7 mouse cellular contexts compared by ENCODE assay signal in the genomic region with DNA sequence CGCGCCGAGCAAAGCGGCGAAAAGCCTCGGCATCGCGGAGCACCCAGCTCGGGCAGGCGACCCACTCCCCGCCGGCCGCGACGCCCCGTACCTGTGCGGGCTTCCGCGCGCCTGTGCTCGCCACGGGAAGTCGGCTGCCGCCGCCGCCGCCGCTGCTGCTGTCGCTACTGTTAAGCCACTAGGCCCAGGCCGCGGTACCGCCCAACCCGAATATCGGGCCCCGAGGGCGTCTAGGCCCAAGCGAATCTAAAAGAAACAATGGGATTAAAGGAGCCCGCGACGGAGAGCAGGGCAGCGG. TPM values are rescaled to one million over a fixed set of nuclear protein-coding genes. Genes with fewer than 3 reads are reported as not detected.
A peak's percentile ranks its signal among the peaks of the same experiment; 100 is the strongest.
DNase-seq lines count a peak whose midpoint lies in the region; ATAC-seq lines count a peak whose summit lies in the region.

No protein-coding gene starts in this region.

- H3K4me2 ChIP-seq in neural tube, embryonic 11.5 days (ENCODE audit: low read depth), result no peak overlapping the region; the same call in 1 of the 2 replicates
- H3K4me2 ChIP-seq in forebrain, embryonic 11.5 days (ENCODE audit: low read depth, low read length, severe bottlenecking), result peak overlapping the region; percentile 8; the same call in 1 of the 2 replicates
- no peak overlapping the region for H3K4me2 ChIP-seq in limb, embryonic 15.5 days
- no peak overlapping the region for H3K4me2 ChIP-seq in stomach, embryonic 15.5 days

- H3K27ac ChIP-seq in neural tube, embryonic 11.5 days (ENCODE audit: low read depth, low read length), result peak overlapping the region; percentile 85
- peak overlapping the region; percentile 92 for H3K27ac ChIP-seq in forebrain, embryonic 11.5 days (ENCODE audit: low read depth, low read length)
- peak overlapping the region; percentile 95 for H3K27ac ChIP-seq in limb, embryonic 15.5 days
- peak overlapping the region; percentile 90 for H3K27ac ChIP-seq in stomach, embryonic 15.5 days

- peaks cover 11% of the 10 kb centered on the region; the same call in 1 of the 2 replicates for H3K4me1 ChIP-seq in neural tube, embryonic 11.5 days (ENCODE audit: control insufficient read depth, insufficient read depth, low read length)
- 0 out of 2 replicates have a peak, but pooled peaks cover 11% of the 10 kb centered on the region for H3K4me1 ChIP-seq in forebrain, embryonic 11.5 days (replicated peaks; ENCODE audit: control insufficient read depth, insufficient read depth, low read length)
- H3K4me1 ChIP-seq in limb, embryonic 15.5 days, result peaks cover 14% of the 10 kb centered on the region
- peaks cover 22% of the 10 kb centered on the region for H3K4me1 ChIP-seq in stomach, embryonic 15.5 days

- H3K27me3 ChIP-seq in neural tube, embryonic 11.5 days (ENCODE audit: control insufficient read depth, insufficient read depth, low read length), result no peaks in the 10 kb centered on the region
- no peaks in the 10 kb centered on the region for H3K27me3 ChIP-seq in forebrain, embryonic 11.5 days (ENCODE audit: control insufficient read depth, insufficient read depth, low read length)
- no peaks in the 10 kb centered on the region for H3K27me3 ChIP-seq in limb, embryonic 15.5 days
- no peaks in the 10 kb centered on the region for H3K27me3 ChIP-seq in stomach, embryonic 15.5 days (replicated peaks)

- peak; percentile 32 for ATAC-seq in neural tube, embryonic 11.5 days (ENCODE audit: insufficient read depth, low FRiP score, low TSS enrichment)
- ATAC-seq in forebrain, embryonic 11.5 days (replicated peaks; ENCODE audit: low FRiP score), result no peak; the same call in 1 of the 2 replicates
- no peak for ATAC-seq in limb, embryonic 15.5 days (ENCODE audit: insufficient number of reproducible peaks, low FRiP score, low TSS enrichment, low read depth)
- ATAC-seq in stomach, embryonic 15.5 days (ENCODE audit: insufficient read depth, low FRiP score, low read depth), result peak; percentile 24

- H3K4me3 ChIP-seq in neural tube, embryonic 11.5 days (ENCODE audit: low read depth, low read length), result peak overlapping the region; percentile 88
- H3K4me3 ChIP-seq in forebrain, embryonic 11.5 days (ENCODE audit: low read depth, low read length), result peak overlapping the region; percentile 100
- H3K4me3 ChIP-seq in limb, embryonic 15.5 days, result peak overlapping the region; percentile 94
- H3K4me3 ChIP-seq in stomach, embryonic 15.5 days (replicated peaks), result peak overlapping the region; percentile 78

- no peak for DNase-seq in neural tube, embryonic 11.5 days (ENCODE audit: low spot score)
- no peak for DNase-seq in neural tube, embryonic 10.5 days (ENCODE audit: extremely low spot score, low spot score)
- DNase-seq in forebrain, embryonic 11.5 days (ENCODE audit: low spot score), result no peak
- no peak for DNase-seq in adrenal gland, postnatal 36 days
- DNase-seq in spleen, adult 12 weeks (ENCODE audit: low spot score), result no peak

- WGBS in neural tube, embryonic 11.5 days, result under 1% methylated on average over 41 of the region's 41 CpGs
- under 1% methylated on average over 41 of the region's 41 CpGs for WGBS in forebrain, embryonic 11.5 days
- WGBS in limb, embryonic 15.5 days, result 0% methylated on average over 34 of the region's 41 CpGs
- 0% methylated on average over 26 of the region's 41 CpGs for WGBS in stomach, embryonic 15.5 days

- H3K9ac ChIP-seq in neural tube, embryonic 11.5 days (ENCODE audit: low read length), result peak overlapping the region; percentile 100
- peak overlapping the region; percentile 100 for H3K9ac ChIP-seq in forebrain, embryonic 11.5 days (ENCODE audit: low read length)
- H3K9ac ChIP-seq in limb, embryonic 15.5 days, result peak overlapping the region; percentile 100
- peak overlapping the region; percentile 99 for H3K9ac ChIP-seq in stomach, embryonic 15.5 days

- H3K36me3 ChIP-seq in neural tube, embryonic 11.5 days (ENCODE audit: control insufficient read depth, insufficient read depth, low read length), result peaks cover 4% of the 10 kb centered on the region
- peaks cover 2% of the 10 kb centered on the region; the same call in 1 of the 2 replicates for H3K36me3 ChIP-seq in forebrain, embryonic 11.5 days (ENCODE audit: control insufficient read depth, insufficient read depth, low read length)
- H3K36me3 ChIP-seq in limb, embryonic 15.5 days, result peaks cover 5% of the 10 kb centered on the region; the same call in 1 of the 2 replicates
- peaks cover 5% of the 10 kb centered on the region; the same call in 1 of the 2 replicates for H3K36me3 ChIP-seq in stomach, embryonic 15.5 days

- H3K9me3 ChIP-seq in neural tube, embryonic 11.5 days (ENCODE audit: control insufficient read depth, low read length), result no peaks in the 10 kb centered on the region
- H3K9me3 ChIP-seq in forebrain, embryonic 11.5 days (ENCODE audit: control insufficient read depth, low read length), result no peaks in the 10 kb centered on the region
- no peaks in the 10 kb centered on the region for H3K9me3 ChIP-seq in limb, embryonic 15.5 days
- no peaks in the 10 kb centered on the region for H3K9me3 ChIP-seq in stomach, embryonic 15.5 days

RNA-seq across cellular contexts. Expression of a gene that starts 0.3 kb away (rescaled TPM):
- 587 and 596 TPM in 2 replicates for polyA plus RNA-seq in neural tube, embryonic 11.5 days (2014; fragmentation: Nextera tagmentation; extraction: Ambion mirVana)
- 630 and 681 TPM in 2 replicates for polyA plus RNA-seq in forebrain, embryonic 11.5 days (2014; fragmentation: Nextera tagmentation; extraction: Ambion mirVana)
- polyA plus RNA-seq in limb, embryonic 15.5 days (2015; fragmentation: Nextera tagmentation; extraction: Ambion mirVana), result 595 and 644 TPM in 2 replicates
- polyA plus RNA-seq in stomach, embryonic 15.5 days (2015; fragmentation: Nextera tagmentation; extraction: Ambion mirVana), result 585 and 589 TPM in 2 replicates
- 100 to 1,000 TPM; 334 to 392 TPM for total RNA-seq in adrenal gland, postnatal 36 days (2021)

RNA-seq across cellular contexts. Expression of a gene that starts 16.5 kb away (rescaled TPM):
- 82.9 and 83.9 TPM in 2 replicates for polyA plus RNA-seq in neural tube, embryonic 11.5 days (2014; fragmentation: Nextera tagmentation; extraction: Ambion mirVana)
- 87.7 and 92.9 TPM in 2 replicates for polyA plus RNA-seq in forebrain, embryonic 11.5 days (2014; fragmentation: Nextera tagmentation; extraction: Ambion mirVana)
- polyA plus RNA-seq in limb, embryonic 15.5 days (2015; fragmentation: Nextera tagmentation; extraction: Ambion mirVana), result 68.4 and 70.8 TPM in 2 replicates
- polyA plus RNA-seq in stomach, embryonic 15.5 days (2015; fragmentation: Nextera tagmentation; extraction: Ambion mirVana), result 55.5 and 69.4 TPM in 2 replicates
- 10 to 100 TPM; 31.8 to 45.5 TPM for total RNA-seq in adrenal gland, postnatal 36 days (2021)

RNA-seq across cellular contexts. Expression of a gene that starts 35.8 kb away (rescaled TPM):
- polyA plus RNA-seq in neural tube, embryonic 11.5 days (2014; fragmentation: Nextera tagmentation; extraction: Ambion mirVana), result 34.4 and 38.0 TPM in 2 replicates
- 37.2 and 38.3 TPM in 2 replicates for polyA plus RNA-seq in forebrain, embryonic 11.5 days (2014; fragmentation: Nextera tagmentation; extraction: Ambion mirVana)
- polyA plus RNA-seq in limb, embryonic 15.5 days (2015; fragmentation: Nextera tagmentation; extraction: Ambion mirVana), result 39.3 and 43.6 TPM in 2 replicates
- polyA plus RNA-seq in stomach, embryonic 15.5 days (2015; fragmentation: Nextera tagmentation; extraction: Ambion mirVana), result 50.0 and 54.2 TPM in 2 replicates
- 10 to 100 TPM; 82.1 to 90.9 TPM for total RNA-seq in adrenal gland, postnatal 36 days (2021)

RNA-seq across cellular contexts. Expression of a gene that starts 35.9 kb away (rescaled TPM):
- 366 and 379 TPM in 2 replicates for polyA plus RNA-seq in neural tube, embryonic 11.5 days (2014; fragmentation: Nextera tagmentation; extraction: Ambion mirVana)
- polyA plus RNA-seq in forebrain, embryonic 11.5 days (2014; fragmentation: Nextera tagmentation; extraction: Ambion mirVana), result 345 and 347 TPM in 2 replicates
- 316 and 346 TPM in 2 replicates for polyA plus RNA-seq in limb, embryonic 15.5 days (2015; fragmentation: Nextera tagmentation; extraction: Ambion mirVana)
- 350 and 376 TPM in 2 replicates for polyA plus RNA-seq in stomach, embryonic 15.5 days (2015; fragmentation: Nextera tagmentation; extraction: Ambion mirVana)
- 100 to 1,000 TPM; 319 to 321 TPM for total RNA-seq in adrenal gland, postnatal 36 days (2021)

RNA-seq across cellular contexts. Expression of a gene that starts 52.9 kb away (rescaled TPM):
- polyA plus RNA-seq in neural tube, embryonic 11.5 days (2014; fragmentation: Nextera tagmentation; extraction: Ambion mirVana), result 23.2 and 28.5 TPM in 2 replicates
- 18.8 and 20.8 TPM in 2 replicates for polyA plus RNA-seq in forebrain, embryonic 11.5 days (2014; fragmentation: Nextera tagmentation; extraction: Ambion mirVana)
- polyA plus RNA-seq in limb, embryonic 15.5 days (2015; fragmentation: Nextera tagmentation; extraction: Ambion mirVana), result 19.5 and 20.9 TPM in 2 replicates
- 12.6 and 12.9 TPM in 2 replicates for polyA plus RNA-seq in stomach, embryonic 15.5 days (2015; fragmentation: Nextera tagmentation; extraction: Ambion mirVana)
- total RNA-seq in adrenal gland, postnatal 36 days (2021), result 10 to 100 TPM; 17.6 to 30.3 TPM

Comparison
In these comparisons a context has a peak if more than half of its experiments do, and no peak if none do; other contexts are left out.
1. ATAC-seq: peak in neural tube, embryonic 11.5 days (single experiment) and stomach, embryonic 15.5 days (single experiment); none in forebrain, embryonic 11.5 days (single experiment) and limb, embryonic 15.5 days (single experiment).
2. Peak in every context shown above with its lines, with median percentiles within 50 percentile points of each other: H3K27ac ChIP-seq, H3K4me3 ChIP-seq and H3K9ac ChIP-seq.